Mouse (Mus musculus): ENCODE data around the gene Pycr1.

Pycr1 gene

DNA sequence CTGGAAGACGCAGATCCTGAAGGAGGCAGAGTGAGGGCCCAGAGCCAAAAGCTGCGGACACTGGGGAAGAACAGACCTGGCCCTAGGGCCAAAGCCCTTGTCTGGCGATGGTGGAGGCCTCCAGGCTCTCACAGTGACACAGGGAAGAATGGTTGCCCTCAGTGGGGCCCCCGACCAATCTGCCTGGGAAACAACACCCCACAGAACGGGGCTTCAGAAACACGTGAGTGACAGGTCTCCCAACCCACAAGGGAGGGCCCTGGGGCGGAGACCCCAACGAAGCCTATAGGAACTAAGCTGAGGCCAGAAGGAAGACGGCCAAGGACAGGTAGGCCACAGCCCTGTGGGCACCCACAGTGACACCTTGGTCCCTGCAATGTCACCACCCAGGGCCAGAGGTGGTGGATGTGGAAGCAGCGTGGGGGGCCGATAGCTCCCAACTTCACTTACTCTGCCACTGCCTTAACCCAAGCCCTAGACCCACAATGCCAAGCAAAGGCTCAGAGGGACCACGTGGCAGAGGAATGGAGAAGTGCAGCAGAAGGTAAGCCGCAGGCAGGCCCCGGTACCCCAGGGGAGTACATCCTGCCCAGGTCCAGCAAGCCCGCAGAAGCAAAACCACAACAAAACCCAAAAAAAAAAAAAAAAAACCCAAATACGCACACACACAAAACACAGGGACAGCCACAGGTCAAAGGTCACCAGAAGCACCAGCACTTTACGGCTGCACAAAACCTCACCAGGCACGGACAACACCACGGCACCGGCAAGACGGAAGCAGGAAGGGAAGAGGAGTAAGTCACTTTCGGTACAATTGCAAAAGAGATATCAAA lies 15.9 kb downstream of the Pycr1 start:
- in situ Hi-C loops (cut with MboI, MseI): no loop called here

DNA sequence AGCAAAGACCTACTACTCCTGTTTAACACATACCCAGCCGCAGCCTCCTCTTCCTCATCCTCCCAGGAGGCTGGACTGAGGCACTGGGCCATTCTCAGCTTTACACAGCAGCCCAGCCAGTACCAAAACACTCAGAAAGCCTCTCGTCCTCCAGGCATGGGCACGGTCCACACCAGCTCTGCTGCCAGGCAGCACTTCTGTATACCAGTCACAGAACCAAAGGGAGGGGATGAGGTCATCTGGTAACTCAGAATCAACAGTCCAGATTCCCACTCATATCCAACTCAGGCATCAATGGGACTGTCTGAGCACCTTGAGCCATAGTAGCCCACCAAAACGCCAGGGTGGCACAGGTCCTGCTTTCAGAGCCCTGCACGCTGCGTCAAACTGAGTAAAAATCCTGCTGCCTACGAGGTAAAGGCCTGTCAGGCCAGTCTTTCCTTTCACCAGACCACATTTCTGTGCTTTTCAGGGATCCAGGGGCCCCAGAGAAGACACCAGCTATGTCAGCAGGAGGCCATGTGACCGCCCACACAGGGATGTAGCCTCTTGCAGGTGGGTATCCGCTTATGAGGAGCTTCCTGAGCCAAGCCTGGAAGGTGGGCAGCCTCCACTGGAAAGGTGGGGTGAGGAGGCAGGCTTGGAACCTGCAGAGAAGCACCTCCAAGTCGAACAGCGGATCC lies 16.6 kb downstream of the Pycr1 start:
- in situ Hi-C loops (cut with MboI, MseI): no loop called here

DNA sequence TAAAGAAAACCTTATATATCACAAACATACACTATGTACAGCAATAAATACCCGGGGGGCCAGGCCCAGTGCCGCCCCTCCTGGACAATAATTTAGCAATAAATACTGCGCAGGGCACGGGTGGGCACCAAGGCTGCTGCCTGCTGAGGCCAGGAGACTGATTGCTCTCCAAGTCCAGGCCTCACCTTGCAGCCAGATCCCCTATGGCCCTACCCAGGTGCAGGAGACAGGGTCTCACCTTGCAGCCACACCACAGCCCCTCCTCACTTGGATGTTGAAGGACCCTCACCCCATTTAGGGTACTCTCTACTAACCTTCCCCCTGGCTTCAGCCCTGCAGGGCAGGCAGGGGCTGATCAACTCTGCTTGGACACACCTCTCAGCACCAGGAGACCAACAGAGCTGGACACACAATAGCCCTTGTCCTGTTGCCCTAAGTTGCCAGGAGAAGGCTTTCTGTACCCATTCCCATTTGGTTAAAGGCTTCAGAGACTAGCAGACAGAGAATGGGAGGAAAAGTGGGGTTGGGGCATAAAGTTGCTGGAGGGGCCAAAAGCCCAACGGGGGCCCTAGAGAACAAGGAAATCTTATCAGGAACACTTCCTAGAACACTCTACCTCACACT lies 18.3 kb downstream of the Pycr1 start, which contains the start of gene Sirt7:
Gene Sirt7, minus strand, starts transcription at position 89 of the 624 bp plus-strand sequence.
- in situ Hi-C loops (cut with MboI, MseI): no loop called here

DNA sequence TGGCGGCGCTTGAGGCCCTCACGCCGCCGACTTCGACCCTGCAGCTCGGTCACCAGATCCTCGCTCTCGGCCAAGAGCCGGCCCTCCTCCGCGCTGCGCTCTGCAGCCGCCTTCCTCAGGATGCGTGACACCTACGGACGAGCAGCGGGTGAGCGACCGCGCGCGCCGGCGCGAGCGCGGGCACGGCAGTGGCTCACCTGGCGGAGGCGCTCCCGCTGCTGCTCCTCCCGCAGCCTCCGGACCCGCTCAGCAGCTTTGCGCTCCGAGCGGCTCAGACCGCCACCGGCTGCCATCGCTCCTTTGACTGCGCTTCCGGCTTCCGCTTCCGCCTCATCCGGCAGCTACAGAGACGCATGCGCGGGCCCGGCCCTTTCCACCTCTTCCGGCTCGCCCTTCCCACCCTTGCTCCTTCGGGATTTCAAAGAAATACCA lies 18.9 kb downstream of the Pycr1 start:
- in situ Hi-C loops (cut with MboI, MseI): no loop called here

DNA sequence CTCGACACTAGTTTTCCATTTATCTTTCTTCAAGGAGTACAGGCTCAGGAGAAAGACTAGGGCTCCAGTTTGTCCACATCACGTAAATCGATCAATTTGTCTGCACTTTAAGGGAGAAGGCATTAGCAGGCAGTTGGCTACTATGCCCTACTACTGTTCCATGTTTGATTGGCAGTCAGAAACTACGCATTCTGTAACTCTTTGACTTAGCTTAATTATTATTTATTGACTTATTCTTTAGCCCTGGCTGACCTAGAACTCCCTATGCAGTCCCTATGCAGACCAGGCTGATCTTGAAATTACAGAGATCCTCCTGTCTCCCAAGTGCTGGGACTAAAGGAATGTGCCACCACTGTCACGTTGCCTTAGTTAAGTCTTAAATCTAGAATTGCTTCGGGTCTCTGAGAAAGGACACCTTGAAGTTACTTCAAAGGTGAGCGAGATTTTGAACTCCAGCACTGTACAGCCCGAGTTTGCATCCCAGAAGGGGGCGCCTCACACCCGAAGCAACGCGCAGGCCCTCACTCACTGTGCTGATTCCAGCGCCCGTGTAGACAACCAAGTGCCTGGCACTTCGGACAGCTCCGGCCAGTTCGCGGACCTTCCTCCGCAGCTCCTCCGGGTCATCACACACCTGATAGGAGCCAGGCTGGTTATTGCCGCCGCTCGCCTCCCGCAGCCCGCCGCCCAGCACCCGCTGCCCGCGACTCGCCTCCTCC lies 19.4 kb downstream of the Pycr1 start:
- in situ Hi-C loops (cut with MboI, MseI): no loop called here

DNA sequence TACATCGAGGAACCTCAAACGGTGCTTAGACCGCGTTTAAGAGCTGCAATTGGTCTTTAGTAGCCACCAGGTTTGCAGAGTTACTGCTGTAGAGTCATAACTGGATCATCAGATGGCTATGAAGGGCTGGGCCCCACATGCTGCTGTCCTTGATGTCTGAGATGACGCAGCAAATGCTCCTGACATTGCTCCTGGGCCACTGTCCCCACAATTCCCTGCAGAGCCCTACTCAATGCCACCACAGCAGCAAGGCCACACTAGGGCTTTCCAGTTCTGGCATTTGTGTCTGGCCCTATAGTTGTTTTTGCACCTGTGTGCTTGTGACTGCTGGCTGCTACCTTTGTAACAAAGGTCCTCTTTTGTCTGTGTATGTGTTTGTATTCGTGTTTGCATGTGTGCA lies 20.8 kb downstream of the Pycr1 start:
- in situ Hi-C loops (cut with MboI, MseI): no loop called here

DNA sequence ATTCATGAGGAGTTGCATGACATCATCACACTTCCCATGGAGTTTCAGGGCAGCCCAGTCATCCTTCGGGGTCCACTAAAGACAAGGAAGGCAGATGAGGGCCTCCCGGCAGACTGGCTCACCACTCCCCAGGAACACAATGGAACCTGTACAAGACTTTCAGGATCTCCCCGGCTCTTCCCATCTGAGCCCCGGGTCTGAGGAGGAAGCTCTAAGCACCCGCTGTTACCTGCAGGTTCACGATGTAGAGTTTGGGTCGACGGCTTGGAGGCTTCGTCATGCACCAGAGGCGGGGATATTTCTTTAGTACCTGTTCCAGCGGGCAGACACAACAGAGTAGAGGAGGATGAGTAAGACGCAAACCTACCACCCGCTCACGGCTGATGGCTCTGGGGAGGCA lies 23.4 kb downstream of the Pycr1 start:
- in situ Hi-C loops (cut with MboI, MseI): no loop called here

DNA sequence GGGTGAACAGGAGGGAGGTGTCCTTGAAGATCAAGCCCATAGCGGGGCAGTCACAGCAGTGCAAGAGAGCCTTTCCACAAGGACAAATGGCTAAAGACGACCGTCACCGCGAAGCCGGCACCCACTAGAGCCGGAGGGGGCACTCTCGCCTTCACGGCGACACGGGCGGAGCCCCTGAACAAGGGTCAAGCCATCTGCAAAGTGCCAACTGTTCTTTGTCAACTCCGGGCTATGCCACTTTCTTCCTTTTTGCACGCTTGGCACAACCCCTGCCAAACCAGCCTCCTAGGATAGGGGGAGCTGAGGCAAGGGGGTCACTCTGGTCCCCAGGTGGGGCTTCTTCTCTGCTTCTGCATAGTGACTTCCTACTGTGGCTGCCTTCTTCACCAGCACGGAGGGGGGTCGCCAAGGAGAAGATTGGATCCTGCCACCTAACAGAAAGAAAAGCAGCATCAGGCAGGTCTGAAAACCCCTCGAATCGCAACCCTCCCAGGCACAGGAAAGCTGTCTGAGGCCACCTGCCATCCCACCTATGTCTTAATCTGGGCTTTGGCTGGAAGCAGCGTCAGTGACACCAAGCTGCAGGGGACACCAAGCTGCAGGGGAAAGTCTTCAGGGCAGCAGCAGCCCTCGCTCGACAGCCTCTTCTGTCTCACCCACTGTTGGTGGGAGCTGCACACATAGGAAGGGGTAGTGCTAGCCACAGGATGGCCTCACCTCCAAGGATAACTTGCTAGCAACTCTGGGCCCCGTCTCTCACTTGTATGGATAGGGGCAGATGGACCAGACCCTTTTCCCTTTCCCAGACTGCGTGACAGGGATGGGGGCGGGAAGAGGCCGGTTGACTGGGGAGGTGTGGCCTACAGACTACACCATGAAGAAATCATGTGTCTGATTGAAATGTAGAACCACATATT lies 24.7 kb downstream of the Pycr1 start:
- in situ Hi-C loops (cut with MboI, MseI): no loop called here

DNA sequence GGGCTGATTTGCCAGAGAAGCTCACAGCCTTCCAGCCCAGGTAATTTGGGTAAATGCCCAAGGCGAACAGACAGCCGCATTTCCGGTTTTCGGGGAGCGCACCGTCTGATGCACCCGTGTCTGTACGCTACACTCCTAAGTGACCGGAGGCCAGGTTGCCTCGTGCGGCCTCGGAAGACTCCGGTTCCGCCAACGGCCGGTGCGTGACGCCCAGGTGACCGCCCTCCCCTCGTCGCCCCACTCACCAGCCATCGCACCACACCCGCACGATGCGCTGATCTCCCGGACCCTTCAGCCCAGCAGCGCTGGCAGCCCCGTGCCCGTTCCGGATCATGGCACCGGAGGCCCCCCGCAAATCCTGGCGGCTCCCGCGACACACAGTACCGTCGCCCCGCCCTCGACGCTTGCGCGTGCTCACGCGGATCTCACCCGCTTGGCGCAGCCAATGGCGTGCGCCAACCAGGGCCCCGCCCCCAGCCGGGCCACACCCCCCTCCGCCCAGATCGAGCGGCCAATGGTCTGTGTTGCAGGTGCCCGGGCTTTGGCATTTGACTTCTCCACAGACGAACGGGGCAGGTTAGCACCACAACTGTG lies 26.0 kb downstream of the Pycr1 start, which contains the start of gene Pcyt2:
Gene Pcyt2, minus strand, starts transcription at position 418 of the 594 bp plus-strand sequence.
- in situ Hi-C loops (cut with MboI, MseI): no loop called here

DNA sequence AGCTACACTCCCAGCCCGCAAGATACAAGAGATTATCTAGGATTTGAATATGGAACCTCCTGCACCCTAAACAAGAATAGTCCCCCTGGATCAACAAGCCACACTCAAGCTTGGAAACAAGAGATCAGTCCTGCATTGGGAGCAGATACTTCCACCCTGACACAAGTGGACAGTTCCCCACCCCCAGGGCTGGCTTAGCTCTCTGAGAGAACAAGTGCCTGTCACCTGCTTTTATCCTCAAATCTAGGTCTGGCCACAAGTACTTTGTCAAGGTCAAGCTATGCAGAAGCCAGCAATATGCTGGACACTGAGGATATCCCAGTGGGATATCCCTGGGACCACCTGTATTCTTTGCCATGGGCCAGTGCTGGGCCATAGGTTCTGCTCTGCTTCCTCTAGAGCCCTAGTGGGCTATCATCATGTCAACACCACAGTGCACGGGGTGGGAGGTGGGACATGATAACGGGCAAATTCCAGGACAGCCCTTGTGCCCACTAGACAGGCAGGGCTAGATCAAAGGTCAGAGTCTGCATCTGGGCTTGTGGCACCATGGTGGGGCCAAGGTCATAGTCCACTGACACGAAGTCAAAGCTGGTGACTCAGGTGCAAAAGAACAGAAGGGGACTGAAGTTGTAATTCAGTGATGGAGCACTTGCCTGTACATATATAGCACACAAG lies 26.8 kb downstream of the Pycr1 start:
- in situ Hi-C loops (cut with MboI, MseI): no loop called here

DNA sequence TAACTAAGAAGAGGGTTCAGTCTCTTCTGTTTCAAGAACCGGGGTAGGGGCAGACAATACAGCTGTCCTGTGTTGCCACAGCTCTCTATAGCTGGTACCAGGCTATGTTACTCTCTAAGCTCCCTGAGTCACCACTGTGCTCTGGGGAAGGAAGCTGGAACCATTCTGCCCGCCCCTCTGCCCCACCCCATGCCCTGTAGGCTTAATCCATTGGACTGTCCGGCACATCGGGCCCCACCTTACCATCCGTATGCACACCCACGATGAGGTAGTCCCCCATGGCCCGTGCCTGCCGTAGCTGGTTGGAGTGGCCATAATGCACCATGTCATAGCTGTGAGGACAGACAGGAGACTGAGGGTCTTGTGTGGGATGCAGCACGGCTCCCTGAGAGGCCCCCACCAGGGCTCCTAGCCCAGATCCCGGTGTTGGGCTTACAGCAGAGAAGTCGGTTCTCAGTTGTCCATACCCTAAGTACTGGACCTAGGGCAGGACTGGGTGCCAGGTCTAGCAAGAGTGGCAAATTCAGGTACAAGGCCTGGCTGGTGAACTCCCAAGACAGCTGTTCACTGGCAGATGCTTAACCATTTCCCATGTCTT lies 27.9 kb downstream of the Pycr1 start:
- in situ Hi-C loops (cut with MboI, MseI): no loop called here

DNA sequence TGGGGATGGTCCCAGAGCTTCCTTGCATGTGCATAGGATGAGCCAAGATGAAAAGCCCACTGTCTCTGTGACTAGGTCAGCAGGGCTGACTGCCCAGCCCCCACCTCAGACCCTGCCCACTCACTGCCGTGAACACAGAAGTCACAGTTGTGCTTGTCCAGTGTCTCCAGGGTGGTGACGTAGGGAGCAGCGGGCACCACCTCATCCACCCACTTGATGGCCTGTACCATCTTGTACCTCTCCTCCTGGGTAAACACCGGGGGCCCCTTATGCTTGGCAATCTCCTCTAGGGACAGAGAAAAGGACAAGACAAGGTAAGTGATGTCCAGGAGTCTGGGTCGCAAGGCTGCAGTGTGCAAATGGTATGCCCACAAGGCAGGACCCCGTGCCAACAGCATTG lies 28.4 kb downstream of the Pycr1 start:
- in situ Hi-C loops (cut with MboI, MseI): no loop called here

DNA sequence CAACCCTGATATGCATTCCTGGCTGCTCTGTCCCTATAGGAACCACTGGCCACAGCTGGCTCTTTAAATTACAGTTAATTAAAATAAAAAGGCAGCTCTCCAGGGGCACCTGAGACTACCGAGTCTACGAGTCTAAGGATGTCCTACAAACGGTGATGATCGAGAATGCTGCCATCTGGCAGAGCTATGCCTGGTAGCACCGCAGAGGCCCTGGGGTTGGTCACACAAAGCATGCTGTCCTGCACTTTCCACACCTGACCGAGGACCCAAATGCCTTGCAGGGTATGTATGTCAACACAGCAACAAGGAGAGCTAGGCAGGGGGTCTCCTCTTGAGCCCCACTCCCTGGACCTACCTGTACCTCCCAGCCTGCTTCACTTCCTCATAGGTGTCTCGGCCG lies 29.6 kb downstream of the Pycr1 start:
- in situ Hi-C loops (cut with MboI, MseI): no loop called here

DNA sequence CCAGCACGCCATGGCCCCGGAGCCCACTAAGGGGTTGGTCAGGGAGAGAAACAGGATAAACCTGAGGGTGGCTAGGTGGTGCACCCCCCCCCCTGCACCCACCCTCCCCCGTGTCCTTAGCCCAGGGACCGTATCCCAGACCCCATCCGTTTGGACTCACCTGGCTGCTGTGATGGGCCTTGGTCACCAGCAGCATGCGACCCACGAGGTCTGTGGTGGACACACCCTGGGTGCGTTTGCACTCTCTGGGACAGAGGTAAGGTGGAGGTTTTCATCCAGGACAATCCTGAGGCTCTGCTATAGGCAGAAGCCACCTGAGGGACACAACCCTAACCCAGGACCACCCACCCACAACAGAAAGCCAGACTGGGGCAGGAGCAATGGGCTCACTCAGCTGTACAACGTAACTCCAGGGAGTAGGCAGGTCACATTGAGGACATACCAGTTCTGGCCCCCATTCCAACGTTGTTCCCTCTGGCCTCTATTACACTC lies 30.0 kb downstream of the Pycr1 start:
- in situ Hi-C loops (cut with MboI, MseI): no loop called here

DNA sequence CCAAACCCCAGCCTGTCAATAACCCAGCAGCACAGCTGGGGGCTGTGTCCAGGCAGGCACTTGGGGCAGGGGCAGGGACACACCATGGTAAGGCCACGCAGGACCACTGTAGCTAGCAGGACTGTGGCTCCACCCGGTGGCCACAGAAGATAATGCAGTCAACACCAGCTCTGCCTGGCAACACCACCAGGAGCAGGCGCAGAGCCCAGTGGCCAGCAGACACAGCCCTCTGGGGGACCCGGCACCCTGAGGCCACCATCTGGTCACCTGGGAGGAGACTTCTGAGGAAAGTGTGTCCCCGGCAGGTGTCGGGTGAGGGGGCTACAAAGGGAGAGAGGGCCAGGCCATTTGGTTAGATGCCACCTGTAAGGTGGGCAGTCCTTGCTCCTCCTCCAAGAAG lies 30.8 kb downstream of the Pycr1 start:
- in situ Hi-C loops (cut with MboI, MseI): no loop called here

DNA sequence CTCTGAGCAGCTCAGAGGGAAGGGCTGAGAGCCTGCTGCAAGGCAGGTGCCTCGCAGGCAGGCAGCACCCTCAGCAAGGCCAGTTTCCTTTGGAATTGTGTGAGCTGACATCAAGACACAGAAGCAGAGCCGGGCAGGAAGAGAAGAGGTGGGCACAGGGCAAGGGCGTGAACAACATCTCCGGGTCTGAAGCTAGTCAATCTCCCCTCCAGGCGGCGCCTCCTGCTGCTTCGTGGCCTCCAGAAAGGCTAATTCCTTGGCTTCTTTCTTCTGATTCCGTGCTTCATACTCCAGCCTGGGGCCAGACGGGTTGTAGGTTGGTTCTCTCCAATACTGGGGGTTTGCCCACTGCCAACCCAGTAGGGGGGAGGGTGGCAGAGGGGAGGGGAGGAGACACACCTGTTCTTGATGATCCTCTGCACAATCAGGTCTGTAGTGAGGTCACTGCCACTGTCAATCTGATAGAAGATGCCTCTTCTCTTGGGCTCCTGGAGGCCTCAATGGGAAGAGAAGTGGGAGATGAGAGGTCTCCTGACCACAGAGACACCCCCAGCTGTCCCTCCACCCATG lies 33.0 kb downstream of the Pycr1 start:
- in situ Hi-C loops (cut with MboI, MseI): no loop called here

DNA sequence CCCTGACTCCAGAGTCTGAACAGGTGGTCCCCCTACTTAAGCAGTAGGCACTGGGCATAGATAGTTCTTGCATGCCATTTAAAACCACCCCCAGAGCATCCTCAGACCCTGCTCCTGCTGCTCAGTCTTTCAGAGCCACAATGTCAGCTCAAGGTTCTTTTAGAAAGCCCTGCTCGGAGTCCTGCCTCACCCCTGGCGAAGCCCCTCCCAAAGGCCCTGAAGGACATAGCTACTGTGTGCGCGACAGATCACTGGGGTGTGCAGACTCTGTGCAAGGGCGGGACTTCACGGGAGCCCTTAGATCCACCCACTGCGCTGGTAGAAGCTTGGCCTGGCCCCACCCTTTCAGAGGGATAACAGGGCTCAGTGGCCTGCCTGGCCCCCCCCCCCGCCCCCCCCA lies 34.3 kb downstream of the Pycr1 start:
- in situ Hi-C loops (cut with MboI, MseI): no loop called here

DNA sequence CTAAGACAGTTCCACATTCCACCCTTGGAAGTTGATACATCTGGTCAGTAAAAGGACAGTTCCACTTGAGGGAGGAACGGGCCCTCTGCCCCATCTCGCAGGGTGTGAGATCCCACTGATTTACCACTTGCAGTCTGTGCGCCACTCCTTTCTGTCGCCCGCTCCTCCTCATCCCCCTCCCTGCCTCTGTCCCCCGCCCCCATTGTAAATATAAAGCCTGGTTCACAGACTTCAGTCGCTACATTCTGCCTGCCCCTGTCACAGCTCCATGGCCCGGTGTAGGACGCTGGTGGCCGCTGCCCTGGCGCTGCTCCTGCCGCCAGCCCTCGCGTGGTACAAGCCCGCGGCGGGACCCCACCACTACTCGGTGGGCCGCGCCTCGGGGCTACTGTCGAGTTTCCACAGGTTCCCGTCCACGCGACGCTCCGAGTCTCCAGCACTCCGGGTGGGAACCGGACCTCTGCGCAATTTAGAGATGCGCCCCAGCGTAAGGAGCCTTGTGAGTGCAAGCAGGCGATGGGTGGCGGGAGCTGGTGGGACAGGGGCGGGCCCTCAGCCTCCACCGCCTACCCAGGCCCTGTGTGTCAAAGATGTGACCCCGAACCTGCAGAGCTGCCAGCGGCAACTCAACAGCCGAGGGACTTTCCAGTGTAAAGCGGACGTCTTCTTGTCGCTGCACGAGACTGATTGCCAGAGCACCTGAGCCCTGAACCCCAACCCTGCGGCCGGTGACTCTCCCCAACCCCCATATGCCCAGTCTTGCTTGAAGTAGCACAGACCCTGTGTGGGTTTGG lies 35.1 kb downstream of the Pycr1 start, which contains the start of gene Npb:
Gene Npb, plus strand, starts transcription at position 237 of the 794 bp plus-strand sequence.
- in situ Hi-C loops (cut with MboI, MseI): no loop called here

Data from T-helper 1 cell (primary cell).